Mouse (Mus musculus): ENCODE data around the gene Krtap9-3.
"Not testable (repeated sequence)": the region's sequence is repeated elsewhere in the genome, so short reads cannot be mapped to it uniquely, and the experiment has no call there.

Krtap9-3 gene

GRCm38 (mm10) chr11:99597742-99598141, at the start of gene Krtap9-3:
Krtap9-3 (minus strand) TSS chr11:99598105.
- not testable (repeated sequence) for DNase-seq

GRCm38 (mm10) chr11:99646444-99646843, 48.5 kb upstream of the Krtap9-3 start:
- DNase-seq: no peak

GRCm38 (mm10) chr11:99644351-99644750, 46.4 kb upstream of the Krtap9-3 start:
- DNase-seq: no peak

- DNase-seq: not testable (repeated sequence)
These were observed 45.8 kb upstream of the Krtap9-3 start, which contains the start of gene Krtap4-7 for GRCm38 (mm10) chr11:99643635-99644139. Krtap4-7 (minus strand) TSS chr11:99644089.

- no peak for DNase-seq
These were observed 43.0 kb upstream of the Krtap9-3 start for GRCm38 (mm10) chr11:99640926-99641325.

GRCm38 (mm10) chr11:99637086-99637485, 39.2 kb upstream of the Krtap9-3 start:
- no peak for DNase-seq

GRCm38 (mm10) chr11:99634653-99635134, 36.8 kb upstream of the Krtap9-3 start, which contains the start of gene Krtap4-2:
Krtap4-2 (minus strand) TSS chr11:99635084.
- DNase-seq: no peak

- no peak for DNase-seq
These were observed 35.4 kb upstream of the Krtap9-3 start for GRCm38 (mm10) chr11:99633293-99633692.

- DNase-seq: no peak
These were observed 33.0 kb upstream of the Krtap9-3 start for GRCm38 (mm10) chr11:99630890-99631289.

- no peak for DNase-seq
These were observed 30.2 kb upstream of the Krtap9-3 start, which contains the start of gene Krtap4-1 for GRCm38 (mm10) chr11:99628138-99628537. Krtap4-1 (minus strand) TSS chr11:99628238.

GRCm38 (mm10) chr11:99620335-99620734, 22.4 kb upstream of the Krtap9-3 start, which contains the start of gene Gm11562:
Gm11562 (minus strand) TSS chr11:99620435.
- no peak for DNase-seq

- no peak for DNase-seq
These were observed 17.0 kb upstream of the Krtap9-3 start, which contains the start of gene Krtap2-4 for GRCm38 (mm10) chr11:99614796-99615363. Krtap2-4 (minus strand) TSS chr11:99614846.

- not testable (repeated sequence) for DNase-seq
These were observed 12.2 kb upstream of the Krtap9-3 start, which contains the start of gene Gm11937 for GRCm38 (mm10) chr11:99610089-99610488. Gm11937 (minus strand) TSS chr11:99610189.

GRCm38 (mm10) chr11:99609126-99609525, 11.2 kb upstream of the Krtap9-3 start:
- DNase-seq: no peak

- DNase-seq: not testable (repeated sequence)
These were observed 5.3 kb upstream of the Krtap9-3 start, which contains the start of gene Gm11938 for GRCm38 (mm10) chr11:99603208-99603607. Gm11938 (minus strand) TSS chr11:99603308.

GRCm38 (mm10) chr11:99590981-99591380, 6.9 kb downstream of the Krtap9-3 start, which contains the start of gene Krtap1-3:
Krtap1-3 (minus strand) TSS chr11:99591339.
- no peak for DNase-seq

GRCm38 (mm10) chr11:99585096-99585495, 12.8 kb downstream of the Krtap9-3 start:
- DNase-seq: no peak

- DNase-seq: no peak
These were observed 14.6 kb downstream of the Krtap9-3 start, which contains the start of gene Krtap1-4 for GRCm38 (mm10) chr11:99583245-99583704. Krtap1-4 (minus strand) TSS chr11:99583654.

- DNase-seq: no peak
These were observed 16.3 kb downstream of the Krtap9-3 start for GRCm38 (mm10) chr11:99581564-99581963.

- no peak for DNase-seq
These were observed 16.9 kb downstream of the Krtap9-3 start for GRCm38 (mm10) chr11:99581051-99581450.

GRCm38 (mm10) chr11:99580636-99581035, 17.3 kb downstream of the Krtap9-3 start, which contains the start of gene Krtap1-5:
Krtap1-5 (minus strand) TSS chr11:99581016.
- DNase-seq: no peak

GRCm38 (mm10) chr11:99574106-99574505, 23.8 kb downstream of the Krtap9-3 start:
- peak; percentile 72 for DNase-seq

- DNase-seq: no peak
These were observed 24.7 kb downstream of the Krtap9-3 start for GRCm38 (mm10) chr11:99573164-99573563.

- DNase-seq: no peak
These were observed 31.4 kb downstream of the Krtap9-3 start, which contains the start of gene Krtap3-1 for GRCm38 (mm10) chr11:99566530-99566929. Krtap3-1 (minus strand) TSS chr11:99566630.
